Mouse (Mus musculus): ENCODE results near the gene Cldn9. TPM values are rescaled to one million over a fixed set of nuclear protein-coding genes. Genes with fewer than 3 reads are reported as not detected.

Cldn9 gene
- total and polyA plus RNA-seq, 2 experiments from 2014 or later, result 0.25 to 0.55 TPM

- Histone ChIP-seq H3K4me3 (ENCODE audit: low read depth, low read length) (no peak overlapping the region), H3K27me3 (ENCODE audit: insufficient read depth, low read length) (peaks cover 46% of the 10 kb centered on the region), H3K4me2 (ENCODE audit: low read depth, low read length, poor library complexity, severe bottlenecking) (no peak overlapping the region), H3K36me3 (ENCODE audit: insufficient read depth, low read length) (no peaks in the 10 kb centered on the region), H3K27ac (ENCODE audit: low read depth, low read length) (no peak overlapping the region), H3K9ac (replicated peaks; ENCODE audit: low read length, poor library complexity, severe bottlenecking) (no peak overlapping the region), H3K9me3 (ENCODE audit: low read length) (no peaks in the 10 kb centered on the region), H3K4me1 (ENCODE audit: insufficient read depth, low read length) (peaks cover 2% of the 10 kb centered on the region; the same call in 1 of the 2 replicates)
- TF ChIP-seq CTCF (IDR thresholded peaks at IDR 0.05), result no peak
- DNase-seq (ENCODE audit: low spot score), result no peak
- ATAC-seq (ENCODE audit: low FRiP score), result no peak
- WGBS, result 36% methylated on average over 15 of the region's 15 CpGs
Measured at GRCm38 (mm10) chr17:23683226-23683625, 600 bp downstream of the Cldn9 start.

- Histone ChIP-seq H3K9me3 (ENCODE audit: low read length) (no peaks in the 10 kb centered on the region), H3K4me2 (ENCODE audit: low read depth, low read length, poor library complexity, severe bottlenecking) (no peak overlapping the region), H3K9ac (replicated peaks; ENCODE audit: low read length, poor library complexity, severe bottlenecking) (no peak overlapping the region), H3K4me3 (ENCODE audit: low read depth, low read length) (no peak overlapping the region), H3K4me1 (ENCODE audit: insufficient read depth, low read length) (peaks cover 2% of the 10 kb centered on the region; the same call in 1 of the 2 replicates), H3K36me3 (ENCODE audit: insufficient read depth, low read length) (no peaks in the 10 kb centered on the region), H3K27me3 (ENCODE audit: insufficient read depth, low read length) (peaks cover 46% of the 10 kb centered on the region), H3K27ac (ENCODE audit: low read depth, low read length) (no peak overlapping the region)
- DNase-seq (ENCODE audit: low spot score) (no peak), ATAC-seq (ENCODE audit: low FRiP score) (no peak)
- no peak for TF ChIP-seq CTCF (IDR thresholded peaks at IDR 0.05)
- WGBS, result 77% methylated on average over 3 of the region's 3 CpGs
Measured at GRCm38 (mm10) chr17:23682530-23682929, 1.3 kb downstream of the Cldn9 start.

GRCm38 (mm10) chr17:23682092-23682491, 1.7 kb downstream of the Cldn9 start:
- Histone ChIP-seq H3K27me3 (ENCODE audit: insufficient read depth, low read length) (peaks cover 46% of the 10 kb centered on the region), H3K27ac (ENCODE audit: low read depth, low read length) (no peak overlapping the region), H3K4me1 (ENCODE audit: insufficient read depth, low read length) (peaks cover 2% of the 10 kb centered on the region; the same call in 1 of the 2 replicates), H3K4me2 (ENCODE audit: low read depth, low read length, poor library complexity, severe bottlenecking) (no peak overlapping the region), H3K4me3 (ENCODE audit: low read depth, low read length) (no peak overlapping the region), H3K36me3 (ENCODE audit: insufficient read depth, low read length) (no peaks in the 10 kb centered on the region), H3K9ac (replicated peaks; ENCODE audit: low read length, poor library complexity, severe bottlenecking) (no peak overlapping the region), H3K9me3 (ENCODE audit: low read length) (no peaks in the 10 kb centered on the region)
- 64% methylated on average over 4 of the region's 4 CpGs for whole genome bisulfite sequencing
- ATAC-seq (ENCODE audit: low FRiP score), result no peak
- TF ChIP-seq CTCF (IDR thresholded peaks at IDR 0.05), result no peak
- no peak for DNase-seq (ENCODE audit: low spot score)

- no peaks in the 10 kb centered on the region for H3K9me3 ChIP-seq (ENCODE audit: low read length)
- H3K27me3 ChIP-seq (ENCODE audit: insufficient read depth, low read length), result peaks cover 46% of the 10 kb centered on the region
- 82% methylated on average over 10 of the region's 10 CpGs for WGBS
- H3K4me1 ChIP-seq (ENCODE audit: insufficient read depth, low read length), result peaks cover 6% of the 10 kb centered on the region
- H3K4me3 ChIP-seq (ENCODE audit: low read depth, low read length), result no peak overlapping the region
- DNase-seq (ENCODE audit: low spot score), result no peak
- ATAC-seq (ENCODE audit: low FRiP score), result no peak
- no peak for TF ChIP-seq CTCF (IDR thresholded peaks at IDR 0.05)
- H3K9ac ChIP-seq (replicated peaks; ENCODE audit: low read length, poor library complexity, severe bottlenecking), result no peak overlapping the region
- H3K27ac ChIP-seq (ENCODE audit: low read depth, low read length), result no peak overlapping the region
- no peaks in the 10 kb centered on the region for H3K36me3 ChIP-seq (ENCODE audit: insufficient read depth, low read length)
- H3K4me2 ChIP-seq (ENCODE audit: low read depth, low read length, poor library complexity, severe bottlenecking), result no peak overlapping the region
Measured at GRCm38 (mm10) chr17:23681086-23681485, 2.7 kb downstream of the Cldn9 start.

GRCm38 (mm10) chr17:23680336-23680735, 3.5 kb downstream of the Cldn9 start:
- DNase-seq (ENCODE audit: low spot score) (no peak), ATAC-seq (ENCODE audit: low FRiP score) (no peak)
- no peak for TF ChIP-seq CTCF (IDR thresholded peaks at IDR 0.05)
- Histone ChIP-seq H3K27ac (ENCODE audit: low read depth, low read length) (no peak overlapping the region), H3K9ac (replicated peaks; ENCODE audit: low read length, poor library complexity, severe bottlenecking) (no peak overlapping the region), H3K36me3 (ENCODE audit: insufficient read depth, low read length) (no peaks in the 10 kb centered on the region), H3K4me3 (ENCODE audit: low read depth, low read length) (no peak overlapping the region), H3K27me3 (ENCODE audit: insufficient read depth, low read length) (peaks cover 46% of the 10 kb centered on the region), H3K4me1 (ENCODE audit: insufficient read depth, low read length) (peaks cover 6% of the 10 kb centered on the region), H3K9me3 (ENCODE audit: low read length) (no peaks in the 10 kb centered on the region), H3K4me2 (ENCODE audit: low read depth, low read length, poor library complexity, severe bottlenecking) (no peak overlapping the region)
- WGBS, result 79% methylated on average over 9 of the region's 9 CpGs

GRCm38 (mm10) chr17:23679127-23679835, 4.5 kb downstream of the Cldn9 start, which contains the start of gene Cldn6:
Cldn6 (plus strand) TSS chr17:23679249.
- 2% methylated on average over 38 of the region's 38 CpGs for WGBS
- Histone ChIP-seq H3K27ac (ENCODE audit: low read depth, low read length) (no peak within 1 kb of the TSS), H3K36me3 (ENCODE audit: insufficient read depth, low read length) (no peaks in the 10 kb centered on the region), H3K4me3 (ENCODE audit: low read depth, low read length) (peak within 1 kb of the TSS; percentile 19; the same call in 1 of the 2 replicates), H3K9ac (replicated peaks; ENCODE audit: low read length, poor library complexity, severe bottlenecking) (no peak within 1 kb of the TSS), H3K27me3 (ENCODE audit: insufficient read depth, low read length) (peaks cover 42% of the 10 kb centered on the region), H3K4me2 (ENCODE audit: low read depth, low read length, poor library complexity, severe bottlenecking) (peak within 1 kb of the TSS; percentile 39; the same call in 1 of the 2 replicates), H3K4me1 (ENCODE audit: insufficient read depth, low read length) (peaks cover 13% of the 10 kb centered on the region), H3K9me3 (ENCODE audit: low read length) (no peaks in the 10 kb centered on the region)
- TF ChIP-seq CTCF (IDR thresholded peaks at IDR 0.05), result no peak
- ATAC-seq (ENCODE audit: low FRiP score) (no peak), DNase-seq (ENCODE audit: low spot score) (no peak)
